Mouse (Mus musculus) neural tube, embryonic 10.5 days (tissue): ENCODE data around the gene Gstm1.
"Not testable (repeated sequence)": the region's sequence is repeated elsewhere in the genome, so short reads cannot be mapped to it uniquely, and the experiment has no call there.

Source experiments
- DNase-seq: peaks from one replicate; pipeline ENCODE4 v3.0.0-alpha.2; 2017; ENCODE audit warnings: low spot score; ENCODE audit errors: extremely low spot score

Gstm1 gene

DNA sequence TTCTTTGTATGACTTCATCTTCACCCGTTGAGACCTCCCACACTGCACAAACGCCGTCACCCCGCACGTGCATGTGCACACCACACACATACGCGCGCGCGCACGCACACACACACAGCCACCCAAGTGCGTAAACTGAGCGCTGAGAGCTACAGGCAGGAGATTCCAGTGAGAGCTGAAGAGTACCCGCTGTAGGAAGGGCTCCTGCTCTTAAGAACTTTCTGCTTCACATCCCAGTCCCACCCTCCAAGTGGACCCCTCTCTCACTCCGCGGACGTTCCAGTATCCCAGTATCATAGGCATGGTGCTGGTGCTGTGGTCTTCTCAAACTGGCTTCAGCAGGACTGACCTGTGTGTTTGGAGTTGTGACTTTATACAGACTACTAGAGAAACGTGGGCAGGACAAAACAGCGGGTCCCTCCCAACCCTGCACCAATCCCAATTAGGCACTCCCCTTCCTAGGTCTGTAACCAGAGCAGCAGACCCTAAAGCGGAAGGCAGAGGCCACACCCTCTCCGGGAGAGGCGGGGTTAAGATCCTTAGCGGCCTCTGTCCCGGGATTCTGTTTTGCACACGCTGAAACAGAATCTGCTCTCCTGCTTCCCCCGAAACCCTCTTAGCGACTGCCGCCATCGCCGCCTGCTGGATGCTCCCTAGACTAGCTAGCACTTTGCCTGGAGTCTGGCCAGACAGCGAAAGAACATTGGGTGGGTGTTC lies at the start of gene Gstm1:
TSS of gene Gstm1 (minus strand) at position 501 of the 717 bp plus-strand sequence.
- peak; percentile 86 for DNase-seq

DNA sequence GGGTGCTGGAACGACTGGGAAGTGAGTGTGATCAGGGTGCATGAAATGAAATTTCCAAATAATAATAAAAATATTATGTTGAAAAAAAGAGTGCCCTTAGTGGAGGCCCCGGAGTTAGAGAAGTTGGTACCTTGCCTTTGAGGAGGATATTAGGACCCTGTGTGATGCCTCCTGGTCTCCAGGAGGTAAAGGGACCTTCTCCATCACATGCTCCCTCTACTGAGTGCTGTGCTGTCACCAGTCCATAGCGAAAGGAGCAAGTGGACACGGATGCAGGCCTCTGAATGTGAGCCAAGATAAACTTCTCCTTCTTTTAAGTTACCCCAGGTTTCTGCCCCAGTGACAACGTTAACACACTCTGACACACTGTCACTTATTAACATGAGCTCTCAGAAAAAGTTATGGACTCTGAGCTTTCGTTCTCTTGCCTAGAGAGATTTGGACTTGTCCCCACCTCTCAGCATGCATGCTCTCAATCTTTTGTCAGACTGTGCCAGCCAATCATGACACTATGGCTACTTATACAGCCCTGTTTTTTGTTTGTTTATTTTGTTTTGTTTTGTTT lies 49.7 kb upstream of the Gstm1 start:
- DNase-seq, result no peak

DNA sequence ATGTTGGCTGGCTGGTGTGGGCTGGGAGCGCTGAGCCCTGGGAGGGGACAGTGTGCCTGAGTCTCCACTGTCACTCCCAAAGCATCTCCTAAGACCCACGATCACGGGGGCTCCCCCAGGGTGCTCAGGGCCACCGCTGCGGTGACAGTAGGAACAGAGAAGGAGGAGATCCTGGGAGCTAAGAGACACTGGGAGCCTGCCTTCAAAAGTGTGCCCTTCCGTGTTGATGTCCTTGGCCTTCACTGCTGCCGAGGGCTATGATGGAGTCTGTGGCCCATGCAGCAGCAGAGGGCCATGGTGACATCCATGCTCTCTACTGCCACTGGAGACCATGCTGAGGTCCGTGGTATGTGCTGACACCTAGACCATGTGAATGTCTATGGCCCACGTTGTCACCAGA lies 47.8 kb upstream of the Gstm1 start:
- DNase-seq, result no peak

DNA sequence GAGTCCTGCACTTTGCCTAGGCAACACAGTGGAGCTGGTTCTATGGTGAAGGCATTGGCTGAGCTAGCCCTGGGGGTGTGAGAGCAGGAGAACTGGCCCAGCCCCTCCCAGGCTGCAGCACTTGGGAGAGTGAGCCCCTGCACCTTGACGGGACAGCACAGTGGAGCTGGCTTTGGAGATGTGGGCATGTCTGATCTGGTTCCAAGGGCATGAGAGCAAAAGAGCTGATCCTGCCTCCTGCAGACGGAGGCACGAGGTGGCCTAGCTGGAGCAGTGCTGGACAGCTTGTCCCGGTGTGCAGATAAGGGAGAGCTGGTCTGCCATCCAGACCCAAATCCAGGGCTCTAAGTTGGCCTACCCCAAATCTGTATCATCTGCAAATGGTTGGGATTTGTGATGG lies 46.9 kb upstream of the Gstm1 start:
- DNase-seq, result no peak

DNA sequence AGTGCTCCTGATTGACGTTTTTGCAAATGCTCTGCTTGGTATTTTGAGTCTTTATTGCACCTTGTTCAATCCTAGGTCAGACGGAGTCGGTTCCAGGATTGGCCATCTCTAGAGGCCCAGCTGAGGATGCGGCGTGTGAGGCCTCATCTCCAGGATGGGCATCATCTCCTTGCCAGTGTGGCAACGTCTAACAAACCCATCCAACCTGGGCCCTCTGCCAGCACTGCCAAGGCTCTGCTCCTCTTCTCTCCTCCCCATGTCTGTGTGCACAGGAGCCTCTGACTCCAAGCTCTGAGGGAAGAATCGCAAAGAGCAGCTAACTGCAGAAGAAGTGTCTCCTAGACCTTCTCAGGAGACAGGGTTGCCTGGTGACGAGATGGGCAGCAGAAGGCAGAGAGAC lies 44.9 kb upstream of the Gstm1 start:
- no peak for DNase-seq

DNA sequence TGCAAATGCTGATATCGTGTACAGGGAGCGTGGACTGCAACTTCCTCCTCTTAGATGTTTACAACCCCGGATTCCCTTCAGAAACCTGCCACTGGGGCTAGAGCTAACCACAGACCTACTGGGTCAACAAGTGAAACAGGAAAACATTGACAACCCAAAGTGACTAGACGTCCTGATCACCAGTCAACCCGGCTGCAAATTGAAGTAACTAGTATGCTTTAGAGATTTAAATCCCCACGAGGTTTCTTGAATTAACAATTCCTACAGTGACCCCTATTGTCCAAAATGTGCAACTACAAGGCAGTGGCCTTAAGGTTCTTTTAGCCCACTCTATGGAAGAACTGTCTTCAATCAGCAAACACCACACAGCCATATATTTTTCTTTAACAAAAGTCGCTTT lies 43.6 kb upstream of the Gstm1 start:
- DNase-seq, result peak; percentile 52

DNA sequence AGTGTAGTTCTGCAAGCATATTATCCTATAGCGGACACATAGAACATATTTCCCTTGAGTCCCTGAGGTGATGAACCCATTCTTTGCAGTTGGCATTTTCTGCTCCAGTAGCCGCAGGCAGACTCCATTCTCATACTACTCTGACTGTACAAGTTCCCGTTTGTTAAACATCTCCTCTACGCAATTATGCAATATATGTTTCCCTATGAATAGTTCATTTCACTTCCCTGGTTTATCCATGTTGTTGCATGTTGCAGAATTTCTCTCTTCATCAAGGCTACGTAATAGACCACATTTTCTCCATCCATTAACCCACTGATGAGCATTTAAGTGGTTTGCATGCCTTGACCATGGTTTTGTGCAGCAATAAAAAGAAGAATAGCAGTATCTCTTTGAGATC lies 32.7 kb upstream of the Gstm1 start:
- DNase-seq, result no peak

DNA sequence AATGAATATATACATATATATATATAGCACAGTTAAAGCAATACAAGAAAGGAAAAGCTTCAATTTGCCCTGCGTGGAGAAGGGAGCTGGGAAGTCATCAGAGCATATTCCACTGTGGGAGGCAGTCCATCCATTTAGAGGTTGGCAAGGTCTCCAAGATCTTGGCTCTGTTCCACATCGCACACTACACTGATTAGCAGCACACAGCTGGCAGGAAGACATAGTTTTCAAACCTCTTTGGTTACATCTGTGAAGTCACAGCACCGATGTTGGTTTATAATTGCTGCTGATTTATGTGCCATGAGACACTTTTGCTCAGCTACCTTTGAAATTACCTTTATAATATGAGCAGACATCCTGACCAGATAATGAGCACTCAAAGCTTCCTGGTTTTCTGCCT lies 30.5 kb upstream of the Gstm1 start:
- DNase-seq, result no peak

DNA sequence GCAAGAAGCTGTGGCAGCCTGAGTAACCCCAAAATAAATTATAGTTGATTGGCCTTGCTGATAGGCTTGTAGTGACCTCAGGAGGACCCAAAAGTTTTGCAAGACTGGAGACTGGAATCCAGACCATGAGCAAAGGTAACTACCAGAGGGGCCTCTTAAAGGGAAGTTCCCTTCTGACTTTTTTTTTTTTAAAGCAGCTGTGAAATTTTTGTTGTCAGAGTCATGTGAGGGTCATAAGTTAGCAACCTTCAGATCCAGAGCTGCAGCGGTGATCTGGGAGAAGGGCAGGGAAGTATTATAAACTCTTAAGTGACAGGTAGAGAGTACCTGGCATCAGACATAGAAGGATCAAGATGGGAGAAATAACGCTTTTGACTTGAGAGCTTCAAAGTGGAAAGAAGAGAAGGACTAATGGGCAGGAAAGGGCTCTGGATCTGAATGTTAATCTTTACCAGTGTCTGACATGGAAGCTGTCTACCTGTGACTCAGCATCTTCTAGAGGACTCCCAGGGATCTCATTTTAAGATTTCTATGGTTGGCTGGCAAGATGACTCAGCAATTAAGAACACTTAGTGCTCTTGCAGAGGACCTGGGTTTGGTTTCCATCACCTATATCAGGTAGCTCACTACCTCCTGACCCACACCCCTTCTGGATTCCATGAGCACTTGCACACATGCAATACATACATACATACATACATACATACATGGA lies 29.3 kb upstream of the Gstm1 start:
- DNase-seq, result no peak

DNA sequence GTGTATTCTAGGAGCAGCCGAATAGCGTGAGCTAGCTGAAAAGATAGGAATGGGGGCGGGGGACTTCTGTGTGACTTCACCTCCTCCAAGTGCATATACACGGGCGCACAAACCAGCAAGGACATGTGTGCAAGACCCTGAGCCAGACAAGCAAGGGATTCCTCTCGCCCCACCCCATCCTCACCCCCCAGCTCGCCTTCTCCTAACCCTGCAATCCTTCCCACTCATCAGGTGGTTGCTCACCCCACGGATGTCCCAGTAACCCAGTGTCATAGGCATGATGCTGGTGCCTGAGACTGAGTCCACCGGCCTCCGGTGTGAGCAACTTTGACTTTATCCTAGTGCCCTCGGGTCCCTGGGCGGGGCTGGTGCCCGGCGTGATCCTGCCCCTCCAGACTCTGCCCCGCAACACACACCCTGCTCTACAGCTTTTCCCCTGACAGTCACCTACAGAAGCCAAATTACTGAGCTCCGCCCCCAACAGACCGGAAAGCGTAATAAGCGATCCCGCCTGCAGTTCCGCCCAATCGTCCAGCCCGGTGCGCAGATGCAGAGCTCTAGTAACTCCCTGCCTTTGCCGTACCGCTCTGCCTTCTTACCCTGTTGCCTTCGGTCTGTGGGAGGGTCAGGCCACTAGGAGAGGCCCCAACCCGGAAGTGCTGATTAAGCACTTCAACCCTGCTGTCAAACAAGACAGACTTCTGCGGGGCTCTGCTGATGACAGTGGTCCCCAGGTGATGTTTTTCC lies 26.8 kb upstream of the Gstm1 start, which contains the start of gene Gstm4:
TSS of gene Gstm4 (minus strand) at position 501 of the 747 bp plus-strand sequence.
- peak; percentile 70 for DNase-seq

DNA sequence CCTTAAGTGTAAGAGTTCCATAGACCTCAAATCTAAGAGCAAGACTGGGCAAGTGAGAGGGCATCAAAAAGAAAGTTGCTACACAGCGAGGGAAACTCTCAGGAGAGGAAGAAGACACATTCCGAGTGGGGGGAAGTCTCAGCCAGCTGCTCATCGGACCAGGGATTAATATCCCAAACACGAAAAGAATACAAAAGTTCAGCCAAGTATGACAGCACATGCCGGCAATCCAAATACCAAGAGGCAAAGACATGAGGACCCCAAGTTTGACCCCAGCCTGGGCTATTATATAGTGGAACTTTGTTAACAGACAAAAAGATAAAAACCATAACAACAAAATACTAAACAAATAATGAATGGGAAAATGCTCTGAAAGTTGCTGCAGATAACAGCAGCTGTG lies 15.4 kb upstream of the Gstm1 start:
- no peak for DNase-seq

DNA sequence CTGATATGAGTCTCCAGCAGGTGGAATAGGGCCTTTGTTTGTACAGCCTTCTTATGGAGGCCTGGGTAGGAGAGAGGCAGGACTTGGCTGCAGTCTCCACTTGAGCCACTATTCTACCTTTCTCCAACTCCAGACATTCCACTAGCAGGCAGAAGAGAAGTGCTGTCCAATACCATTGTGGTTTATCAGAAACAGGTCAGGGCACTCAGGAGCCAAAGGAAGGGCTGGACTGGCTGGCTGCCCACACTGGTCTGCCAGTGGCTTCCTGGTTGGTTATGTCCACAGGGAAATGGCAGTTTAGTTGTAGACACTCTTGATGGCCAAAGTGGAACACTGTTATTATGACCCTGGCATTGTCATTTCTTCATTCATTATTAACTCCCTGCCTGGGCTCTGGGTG lies 14.3 kb upstream of the Gstm1 start:
- DNase-seq, result no peak

DNA sequence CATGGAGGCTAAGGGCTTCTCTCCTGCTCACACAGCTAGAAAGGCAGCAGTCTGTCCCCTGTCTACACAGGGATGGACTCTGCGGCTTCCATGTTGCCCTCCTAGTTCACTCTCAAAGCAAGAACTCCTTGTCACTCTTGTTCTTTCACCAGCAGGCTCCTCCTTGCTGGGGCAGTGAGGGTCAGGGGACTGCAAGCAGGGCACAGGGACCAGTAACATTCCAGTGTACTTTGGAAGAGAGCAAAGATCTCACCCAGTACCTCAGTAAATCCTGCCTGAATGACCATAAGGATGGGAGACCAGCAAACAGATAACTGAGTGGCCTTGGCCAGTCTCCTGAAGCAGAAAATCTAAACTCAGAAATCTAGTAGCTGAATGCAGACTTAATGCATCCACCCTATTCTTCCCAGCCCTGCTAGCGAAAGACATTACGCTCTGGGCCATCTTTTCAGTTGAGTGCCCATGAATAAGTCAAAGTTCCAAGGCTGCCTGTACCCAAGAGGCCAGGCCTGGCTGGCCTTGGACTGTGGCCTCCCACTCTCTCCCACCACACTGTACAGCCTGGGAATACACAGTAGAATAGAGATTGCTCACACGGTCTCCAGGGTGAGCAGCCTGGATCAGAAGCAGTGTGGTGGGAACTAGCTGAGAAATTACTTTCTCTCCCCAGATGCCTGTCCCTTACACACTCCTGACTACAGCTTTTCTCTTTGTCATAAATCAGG lies 11.0 kb upstream of the Gstm1 start:
- DNase-seq, result no peak

DNA sequence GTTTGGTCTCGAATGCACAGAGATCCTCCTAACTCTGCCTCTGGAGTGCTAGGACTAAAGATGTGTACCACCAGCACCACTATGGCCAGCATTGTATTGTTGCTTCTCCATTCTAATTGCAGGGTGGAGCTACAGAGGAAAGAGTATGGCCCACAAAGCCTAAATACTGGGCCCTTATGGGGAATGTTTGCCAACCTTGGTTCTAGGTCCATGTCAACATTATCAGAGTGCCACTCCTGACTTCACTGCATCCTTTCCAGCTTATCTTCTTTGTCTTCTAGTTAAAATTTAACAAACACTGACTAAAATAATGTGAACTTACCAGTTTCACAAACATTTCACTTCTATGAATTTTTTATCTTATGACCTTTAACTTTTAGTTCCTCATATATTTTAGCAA lies 8.8 kb upstream of the Gstm1 start:
- no peak for DNase-seq

DNA sequence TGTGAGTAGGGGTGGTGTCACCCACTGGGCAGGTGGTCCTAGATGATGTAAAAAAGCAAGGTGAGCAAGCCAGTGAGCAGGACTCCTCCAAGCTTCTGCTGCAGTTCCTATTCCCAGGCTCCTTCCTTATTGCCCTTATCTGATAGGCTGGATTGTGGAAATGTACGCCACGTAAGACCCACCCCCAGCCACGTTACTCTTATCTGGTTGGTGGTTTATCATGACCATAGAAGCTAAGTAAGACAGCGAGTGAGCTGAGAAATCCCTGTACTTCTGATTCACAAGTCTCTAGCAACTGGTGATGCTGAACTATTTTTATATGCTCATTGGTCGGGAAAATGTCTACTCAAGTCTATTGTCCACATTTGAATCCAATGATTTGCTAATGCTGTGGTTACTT lies 8.3 kb upstream of the Gstm1 start:
- no peak for DNase-seq

DNA sequence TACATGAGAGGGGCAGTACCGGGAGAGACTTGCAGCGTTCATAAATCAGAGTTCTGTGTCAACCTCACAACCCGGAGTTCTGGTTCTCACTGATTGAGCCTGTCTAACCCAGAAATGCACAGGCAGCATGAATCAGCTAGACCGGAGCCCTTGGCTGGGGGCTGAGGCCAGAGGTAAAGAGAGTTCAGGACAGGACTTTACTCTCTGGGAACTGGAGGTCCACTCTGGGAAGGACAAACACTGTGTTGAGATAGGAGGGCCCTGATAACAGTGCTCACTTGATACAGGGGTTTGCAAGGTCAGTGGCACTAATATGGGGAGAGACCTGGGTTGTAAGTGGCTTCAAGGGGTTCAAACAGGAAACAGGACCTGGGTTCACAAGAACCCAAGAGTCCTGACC lies 7.5 kb upstream of the Gstm1 start:
- no peak for DNase-seq

DNA sequence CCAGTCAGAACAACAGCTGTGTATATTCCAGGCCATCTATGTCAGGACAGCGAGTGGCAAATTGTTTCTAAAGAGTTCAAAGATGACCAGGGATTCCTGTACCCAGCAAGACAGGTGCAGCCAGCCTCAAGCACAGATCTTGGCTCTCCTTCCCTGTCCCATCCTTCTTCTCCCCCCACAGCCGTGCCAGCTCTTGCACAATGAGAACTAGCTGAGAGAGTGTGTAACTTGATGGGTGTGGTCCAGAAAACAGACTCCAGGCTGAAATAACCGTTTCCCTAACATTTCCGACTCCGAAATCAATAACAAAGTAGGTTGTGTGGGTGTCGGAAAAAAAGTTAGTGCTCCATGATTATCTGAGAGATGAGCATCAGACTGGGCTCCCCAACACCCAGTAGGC lies 4.9 kb upstream of the Gstm1 start:
- no peak for DNase-seq

DNA sequence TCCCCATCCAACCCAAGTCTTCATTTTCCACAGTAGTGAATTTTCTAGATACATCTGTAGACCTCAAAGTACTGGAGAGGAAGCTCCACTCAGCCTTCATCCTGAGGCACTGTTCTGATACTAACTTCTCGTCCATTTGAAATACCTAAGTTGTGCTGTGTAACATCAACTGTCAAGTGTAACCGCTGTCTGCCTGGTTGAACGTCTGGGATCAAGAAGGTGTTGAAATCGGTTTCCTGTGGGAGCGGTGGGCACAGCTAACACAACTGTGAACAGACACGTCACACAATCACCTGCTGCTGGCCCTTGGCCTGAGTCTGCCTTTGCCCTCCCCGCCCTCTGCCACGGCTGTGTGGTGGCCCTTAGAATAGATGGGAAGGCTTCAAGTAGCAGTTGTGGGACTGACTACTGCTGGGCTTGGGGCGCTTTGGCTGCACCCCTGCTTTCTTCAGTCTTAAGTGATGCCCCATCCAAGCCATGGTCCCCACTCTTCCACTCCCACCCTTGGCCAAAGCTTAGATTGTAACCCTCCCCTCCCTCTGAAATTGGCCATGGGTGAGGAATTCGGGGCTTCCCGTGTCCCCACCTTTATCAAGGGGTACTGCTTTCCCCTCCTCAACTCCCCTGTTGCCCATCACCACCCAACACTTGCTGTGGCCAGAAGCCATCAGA lies 2.7 kb upstream of the Gstm1 start:
- DNase-seq, result not testable (repeated sequence)

DNA sequence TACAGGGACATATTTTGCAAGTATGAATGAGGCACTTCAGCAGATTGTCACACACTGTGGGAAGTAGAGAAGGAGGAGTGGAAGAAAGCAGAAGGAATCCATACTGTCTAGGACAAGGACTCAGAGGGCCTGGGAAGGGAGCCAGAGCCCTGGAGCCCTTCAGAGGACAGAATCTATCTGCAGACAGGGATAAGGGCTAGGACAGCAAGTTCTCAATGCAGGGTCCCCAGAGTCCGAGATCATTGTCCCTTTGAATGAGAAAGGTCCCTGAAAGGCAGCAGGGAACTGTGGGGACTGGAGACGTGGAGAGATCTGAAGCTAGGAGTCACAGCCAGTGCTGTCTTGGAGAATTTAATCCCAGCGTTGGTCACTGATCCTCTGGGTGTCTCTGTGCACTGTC lies 1.5 kb upstream of the Gstm1 start:
- not testable (repeated sequence) for DNase-seq

DNA sequence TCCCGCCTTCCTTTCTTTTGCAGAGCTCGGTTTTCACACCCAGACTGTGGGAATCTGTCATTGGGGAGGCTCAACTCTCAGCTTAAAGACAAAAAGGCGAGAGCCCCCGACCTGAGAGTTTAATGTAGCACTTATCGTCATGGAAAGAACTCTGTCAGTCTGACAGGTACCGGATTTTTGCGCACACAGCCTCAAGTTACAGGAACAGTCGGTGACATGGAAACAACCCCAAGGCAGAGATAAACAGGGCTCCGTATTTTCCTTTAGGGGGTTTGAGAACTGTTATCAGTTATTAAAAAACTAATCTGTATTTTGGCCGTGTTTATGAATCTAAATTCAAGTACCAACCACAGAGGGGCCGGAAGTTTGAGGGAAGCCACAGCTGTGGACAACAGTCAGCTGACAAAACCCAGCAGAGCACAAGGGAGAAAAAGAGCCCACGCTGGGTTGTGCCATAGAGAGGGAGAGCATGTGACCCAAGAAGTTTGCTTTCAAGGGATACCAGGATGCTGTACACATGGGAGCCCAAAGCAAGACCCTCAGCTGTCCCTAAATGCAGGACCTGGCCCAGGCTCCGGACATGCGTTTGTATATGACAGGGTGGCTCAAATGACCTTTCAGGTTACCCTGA lies 532 bp upstream of the Gstm1 start:
- no peak for DNase-seq
